In genomic region chr5:111421424-111421823, GRCm38 (mm10) we compare ENCODE assay signal across 10 mouse cellular contexts. TPM values are rescaled to one million over a fixed set of nuclear protein-coding genes. Genes with fewer than 3 reads are reported as not detected.
DNase-seq lines count a peak whose midpoint lies in the region; ATAC-seq lines count a peak whose summit lies in the region.
"Had no signal": no experiment of that assay in that cellular context is flagged by ENCODE, and none has a peak within 500 bp of the region (broad histone marks: within the 10 kb centered on the region; RNA-seq: fewer than 3 reads in every experiment).

No protein-coding gene starts in this region.

- H3K9me3 ChIP-seq in heart, embryonic 12.5 days (replicated peaks): no peaks in the 10 kb centered on the region
- H3K9me3 ChIP-seq in hindbrain, embryonic 10.5 days: no peaks in the 10 kb centered on the region
- H3K9me3 ChIP-seq in midbrain, embryonic 12.5 days: no peaks in the 10 kb centered on the region

- H3K4me3 ChIP-seq in heart, embryonic 12.5 days: 0 out of 2 replicates have a peak overlapping the region, but pooled peaks have one; percentile 3
- peak overlapping the region; percentile 99 for H3K4me3 ChIP-seq in hindbrain, embryonic 10.5 days
- peak overlapping the region; percentile 76 for H3K4me3 ChIP-seq in midbrain, embryonic 12.5 days

- no peak for DNase-seq in heart, postnatal 36 days
- DNase-seq in NIH3T3 (ENCODE audit: low read depth): peak; percentile 44
- peak; percentile 45 for DNase-seq in hindbrain, embryonic 10.5 days (ENCODE audit: low spot score)
- no peak for DNase-seq in cerebellum, adult 8-10 months
- no peak for DNase-seq in gastrocnemius, postnatal 4 days (ENCODE audit: low spot score in 2 of 2)
- DNase-seq: cerebellum, adult 9-10 months; heart, postnatal 4 days had no signal

- H3K27ac ChIP-seq in heart, embryonic 12.5 days (ENCODE audit: poor library complexity, severe bottlenecking): no peak overlapping the region
- peak overlapping the region; percentile 99 for H3K27ac ChIP-seq in hindbrain, embryonic 10.5 days
- H3K27ac ChIP-seq in midbrain, embryonic 12.5 days (replicated peaks): peak overlapping the region; percentile 99

- H3K4me1 ChIP-seq in heart, embryonic 12.5 days (replicated peaks): peaks cover 60% of the 10 kb centered on the region
- H3K4me1 ChIP-seq in hindbrain, embryonic 10.5 days (replicated peaks): peaks cover 88% of the 10 kb centered on the region
- H3K4me1 ChIP-seq in midbrain, embryonic 12.5 days: peaks cover 72% of the 10 kb centered on the region

- no peak overlapping the region for H3K9ac ChIP-seq in heart, embryonic 12.5 days
- H3K9ac ChIP-seq in midbrain, embryonic 12.5 days (replicated peaks): peak overlapping the region; percentile 100

- intact Hi-C loops in heart, postnatal 36 days (cut with DNase I): no loop called here

- peaks cover 29% of the 10 kb centered on the region for H3K27me3 ChIP-seq in heart, embryonic 12.5 days (replicated peaks)
- H3K27me3 ChIP-seq in hindbrain, embryonic 10.5 days (ENCODE audit: insufficient read depth, poor library complexity, severe bottlenecking): peaks cover 7% of the 10 kb centered on the region; the same call in 1 of the 2 replicates
- no peaks in the 10 kb centered on the region for H3K27me3 ChIP-seq in midbrain, embryonic 12.5 days

- peaks cover 26% of the 10 kb centered on the region for H3K36me3 ChIP-seq in heart, embryonic 12.5 days
- H3K36me3 ChIP-seq in hindbrain, embryonic 10.5 days: peaks cover 82% of the 10 kb centered on the region
- peaks cover 56% of the 10 kb centered on the region for H3K36me3 ChIP-seq in midbrain, embryonic 12.5 days

- WGBS in heart, embryonic 12.5 days: 80% methylated on average over 15 of the region's 15 CpGs
- WGBS in hindbrain, embryonic 10.5 days: 28% methylated on average over 15 of the region's 15 CpGs
- WGBS in midbrain, embryonic 12.5 days: 33% methylated on average over 15 of the region's 15 CpGs

- peak overlapping the region; percentile 85 for H3K4me2 ChIP-seq in heart, embryonic 12.5 days
- peak overlapping the region; percentile 99 for H3K4me2 ChIP-seq in midbrain, embryonic 12.5 days (replicated peaks)

- no peak for ATAC-seq in heart, embryonic 12.5 days (ENCODE audit: insufficient number of reproducible peaks, low FRiP score)
- ATAC-seq in midbrain, embryonic 12.5 days (ENCODE audit: low FRiP score, low read depth): no peak
- no peak for ATAC-seq in inflammation-experienced regulatory T-cells, adult 6 months

RNA-seq across cellular contexts. Expression of gene Mn1, which starts 4.3 kb away (rescaled TPM):
- polyA plus RNA-seq in heart, embryonic 12.5 days (2016; fragmentation: Nextera tagmentation; extraction: Ambion mirVana): 8.0 and 8.2 TPM in 2 replicates
- total RNA-seq in heart, postnatal 36 days (2021): 10 to 100 TPM; 15.2 to 20.2 TPM
- 55.9 and 65.1 TPM in 2 replicates for polyA plus RNA-seq in hindbrain, embryonic 10.5 days (2016; fragmentation: Nextera tagmentation; extraction: Ambion mirVana)
- polyA plus RNA-seq in midbrain, embryonic 12.5 days (2016; fragmentation: Nextera tagmentation; extraction: Ambion mirVana): 55.9 and 61.8 TPM in 2 replicates
- not detected for polyA plus RNA-seq in inflammation-experienced regulatory T-cells, adult 6 months (2017; shearing (Covaris generic))
- 10 to 100 TPM; 24.4 to 27.4 TPM for total RNA-seq in gastrocnemius, postnatal 4 days (2021)

Comparison
In these comparisons a context has a peak if more than half of its experiments do, and no peak if none do; other contexts are left out.
1. H3K4me3 ChIP-seq: peak in every context shown above with its lines; median percentile 99 in hindbrain, embryonic 10.5 days; 76 in midbrain, embryonic 12.5 days; 3 in heart, embryonic 12.5 days.
2. DNase-seq: peak in NIH3T3 (single experiment) and hindbrain, embryonic 10.5 days (single experiment); none in heart, postnatal 36 days (0 of 2), cerebellum, adult 8-10 months (single experiment) and gastrocnemius, postnatal 4 days (0 of 2).